Mouse (Mus musculus): ENCODE measurements around the gene Rsph3a. TPM values are rescaled to one million over a fixed set of nuclear protein-coding genes. Genes with fewer than 3 reads are reported as not detected.
A peak's percentile ranks its signal among the peaks of the same experiment; 100 is the strongest.

Gene Rsph3a
- polyA plus RNA-seq, 1 experiment from 2014 or later, result 60.5 TPM

DNA sequence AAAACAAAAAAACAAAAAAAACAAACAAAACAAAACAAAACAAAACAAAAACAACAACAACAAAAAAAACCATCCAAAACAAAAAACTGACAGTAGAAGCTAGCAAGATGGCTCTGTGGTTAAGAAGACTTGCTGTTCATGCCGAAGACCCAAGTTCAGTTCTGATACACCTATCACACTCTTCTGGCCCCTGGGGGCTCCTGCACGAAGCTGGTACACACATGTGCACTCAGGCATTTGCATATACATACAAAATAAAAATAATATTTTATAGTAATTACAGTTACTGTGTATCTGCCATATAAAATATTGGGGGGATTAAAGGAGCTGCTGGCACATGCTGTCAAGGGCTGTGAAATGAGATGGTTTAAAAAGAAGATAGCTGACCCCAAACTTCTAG, 43.9 kb upstream of the Rsph3a start:
- WGBS, result 74% methylated on average over 2 of the region's 2 CpGs
- Histone ChIP-seq H3K4me2 (replicated peaks; ENCODE audit: low read depth, low read length) (no peak overlapping the region), H3K36me3 (ENCODE audit: insufficient read depth, low read length) (no peaks in the 10 kb centered on the region), H3K4me3 (ENCODE audit: low read depth, low read length) (no peak overlapping the region), H3K9ac (replicated peaks; ENCODE audit: low read depth) (no peak overlapping the region), H3K4me1 (ENCODE audit: insufficient read depth, low read depth, low read length) (no peaks in the 10 kb centered on the region), H3K27me3 (replicated peaks; ENCODE audit: insufficient read depth, low read length) (no peaks in the 10 kb centered on the region), H3K27ac (ENCODE audit: low read length) (no peak overlapping the region), H3K9me3 (ENCODE audit: low read length) (no peaks in the 10 kb centered on the region)
- DNase-seq (ENCODE audit: low spot score), result no peak
- no peak for ATAC-seq
- TF ChIP-seq EP300 (IDR thresholded peaks at IDR 0.05), result no peak
- no peak for TF ChIP-seq CTCF (IDR thresholded peaks at IDR 0.05)

- H3K9ac ChIP-seq (replicated peaks; ENCODE audit: low read depth), result no peak overlapping the region
- H3K4me3 ChIP-seq (ENCODE audit: low read depth, low read length), result no peak overlapping the region
- no peaks in the 10 kb centered on the region for H3K9me3 ChIP-seq (ENCODE audit: low read length)
- no peak overlapping the region for H3K4me2 ChIP-seq (replicated peaks; ENCODE audit: low read depth, low read length)
- TF ChIP-seq EP300 (IDR thresholded peaks at IDR 0.05) (no peak), CTCF (IDR thresholded peaks at IDR 0.05) (no peak)
- 66% methylated on average over 3 of the region's 3 CpGs for whole genome bisulfite sequencing
- DNase-seq (ENCODE audit: low spot score), result no peak
- no peaks in the 10 kb centered on the region for H3K36me3 ChIP-seq (ENCODE audit: insufficient read depth, low read length)
- H3K27ac ChIP-seq (ENCODE audit: low read length), result no peak overlapping the region
- ATAC-seq, result no peak
- no peaks in the 10 kb centered on the region for H3K4me1 ChIP-seq (ENCODE audit: insufficient read depth, low read depth, low read length)
- no peaks in the 10 kb centered on the region for H3K27me3 ChIP-seq (replicated peaks; ENCODE audit: insufficient read depth, low read length)
Observed at GRCm38 (mm10) chr17:7902362-7902761, 43.1 kb upstream of the Rsph3a start.

DNA sequence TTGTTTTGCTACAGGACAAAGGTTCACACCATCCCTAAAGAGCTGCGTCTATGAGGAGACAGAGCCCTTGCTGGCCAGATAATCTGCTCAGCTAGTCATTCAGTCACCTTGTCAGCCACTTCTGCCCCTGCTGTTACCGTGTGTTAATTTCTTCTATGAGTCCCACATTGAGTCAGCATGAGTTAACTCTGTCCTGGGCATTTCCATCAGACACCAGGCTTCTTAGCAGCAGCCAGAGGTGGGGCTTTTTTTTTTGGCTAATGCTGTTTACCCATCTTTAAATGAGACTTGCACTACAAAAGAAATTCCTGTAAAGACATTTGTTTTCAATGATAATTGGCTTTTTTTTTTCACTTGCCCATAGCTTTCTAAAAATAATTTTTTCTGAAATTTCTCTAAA, 40.4 kb upstream of the Rsph3a start:
- Histone ChIP-seq H3K27me3 (replicated peaks; ENCODE audit: insufficient read depth, low read length) (no peaks in the 10 kb centered on the region), H3K9me3 (ENCODE audit: low read length) (no peaks in the 10 kb centered on the region), H3K27ac (ENCODE audit: low read length) (no peak overlapping the region), H3K4me1 (ENCODE audit: insufficient read depth, low read depth, low read length) (no peaks in the 10 kb centered on the region), H3K4me3 (ENCODE audit: low read depth, low read length) (no peak overlapping the region), H3K4me2 (replicated peaks; ENCODE audit: low read depth, low read length) (no peak overlapping the region), H3K36me3 (ENCODE audit: insufficient read depth, low read length) (no peaks in the 10 kb centered on the region), H3K9ac (replicated peaks; ENCODE audit: low read depth) (no peak overlapping the region)
- TF ChIP-seq EP300 (IDR thresholded peaks at IDR 0.05), result no peak
- TF ChIP-seq CTCF (IDR thresholded peaks at IDR 0.05), result no peak
- no peak for ATAC-seq
- no peak for DNase-seq (ENCODE audit: low spot score)
- 32% methylated on average over 2 of the region's 2 CpGs for WGBS

DNA sequence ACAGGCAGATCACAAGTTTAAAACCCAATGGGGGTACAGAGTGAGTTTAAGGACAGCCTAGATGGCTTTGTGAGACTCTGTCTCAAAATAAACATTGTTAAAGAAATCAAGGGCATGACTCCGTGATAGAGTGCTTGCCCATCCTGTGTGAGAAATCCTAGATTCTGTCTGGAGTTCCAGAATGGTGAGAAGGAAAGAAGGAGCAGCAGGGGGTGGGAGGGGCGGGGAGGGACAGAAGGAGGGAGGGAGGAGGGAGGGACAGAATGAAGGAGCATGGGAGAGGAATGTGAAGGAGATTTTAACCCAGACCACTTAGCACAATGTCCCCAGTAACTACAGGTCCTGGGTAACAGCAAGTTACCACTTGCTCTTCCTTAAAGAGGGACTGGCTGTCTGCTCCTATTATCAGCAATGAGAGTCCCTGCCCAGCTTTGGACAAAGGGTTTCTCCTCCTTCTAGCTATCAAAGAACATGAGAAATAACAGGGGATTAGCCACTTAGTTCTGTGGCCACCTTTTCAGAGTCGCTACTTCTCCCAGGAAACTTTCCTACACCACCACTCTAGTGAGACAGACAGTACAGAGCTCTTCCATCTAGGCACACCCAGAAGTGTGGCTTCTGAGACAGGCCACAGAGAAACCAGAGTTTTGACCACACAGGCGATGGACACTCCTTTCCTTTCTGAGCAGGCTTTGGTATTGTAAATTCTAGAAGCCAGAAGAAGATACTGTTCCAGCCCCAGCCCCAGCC, 39.3 kb upstream of the Rsph3a start:
- H3K4me3 ChIP-seq (ENCODE audit: low read depth, low read length), result no peak overlapping the region
- H3K27ac ChIP-seq (ENCODE audit: low read length), result no peak overlapping the region
- no peaks in the 10 kb centered on the region for H3K4me1 ChIP-seq (ENCODE audit: insufficient read depth, low read depth, low read length)
- H3K9me3 ChIP-seq (ENCODE audit: low read length), result peaks cover 2% of the 10 kb centered on the region
- no peak overlapping the region for H3K9ac ChIP-seq (replicated peaks; ENCODE audit: low read depth)
- no peak overlapping the region for H3K4me2 ChIP-seq (replicated peaks; ENCODE audit: low read depth, low read length)
- no peak for ATAC-seq
- TF ChIP-seq CTCF (IDR thresholded peaks at IDR 0.05) (no peak), EP300 (IDR thresholded peaks at IDR 0.05) (no peak)
- no peaks in the 10 kb centered on the region for H3K27me3 ChIP-seq (replicated peaks; ENCODE audit: insufficient read depth, low read length)
- H3K36me3 ChIP-seq (ENCODE audit: insufficient read depth, low read length), result no peaks in the 10 kb centered on the region
- WGBS, result 28% methylated on average over 4 of the region's 4 CpGs
- no peak for DNase-seq (ENCODE audit: low spot score)

DNA sequence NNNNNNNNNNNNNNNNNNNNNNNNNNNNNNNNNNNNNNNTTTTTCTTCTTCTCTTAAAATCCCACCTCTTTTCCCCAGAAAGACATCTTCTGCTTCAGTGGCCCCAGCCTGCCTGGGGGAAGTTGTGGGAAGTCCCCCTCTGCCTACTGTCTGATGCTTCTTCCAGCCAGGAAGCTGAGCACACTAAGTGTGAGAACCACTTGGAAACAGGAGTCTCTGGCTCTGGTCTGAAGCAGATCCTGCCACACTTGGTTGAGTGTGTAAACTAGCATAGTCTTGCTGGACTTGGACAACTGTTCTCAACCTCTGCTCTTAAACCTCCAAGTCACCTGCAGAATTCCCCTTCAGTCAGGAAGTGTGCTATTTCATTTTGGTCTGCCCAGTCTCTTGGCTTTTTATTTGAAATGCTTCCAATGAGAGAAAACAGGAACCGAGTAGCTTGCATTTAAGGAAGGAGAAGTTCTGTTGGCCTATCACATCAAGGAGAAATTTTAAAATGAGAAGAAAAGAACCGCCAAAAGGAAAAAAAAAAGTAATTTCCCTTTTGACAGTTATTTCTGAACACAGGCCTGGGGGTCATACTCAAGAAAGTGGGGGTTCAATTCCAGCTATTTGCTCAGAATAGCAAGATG, 30.7 kb upstream of the Rsph3a start:
- Histone ChIP-seq H3K4me1 (ENCODE audit: insufficient read depth, low read depth, low read length) (no peaks in the 10 kb centered on the region), H3K4me3 (ENCODE audit: low read depth, low read length) (no peak overlapping the region), H3K4me2 (replicated peaks; ENCODE audit: low read depth, low read length) (no peak overlapping the region), H3K27me3 (replicated peaks; ENCODE audit: insufficient read depth, low read length) (no peaks in the 10 kb centered on the region), H3K9me3 (ENCODE audit: low read length) (peaks cover 3% of the 10 kb centered on the region), H3K9ac (replicated peaks; ENCODE audit: low read depth) (no peak overlapping the region), H3K27ac (ENCODE audit: low read length) (no peak overlapping the region), H3K36me3 (ENCODE audit: insufficient read depth, low read length) (no peaks in the 10 kb centered on the region)
- ATAC-seq (no peak), DNase-seq (ENCODE audit: low spot score) (peak; percentile 32)
- 57% methylated on average over 2 of the region's 2 CpGs for WGBS
- TF ChIP-seq EP300 (IDR thresholded peaks at IDR 0.05) (no peak), CTCF (IDR thresholded peaks at IDR 0.05) (no peak)

GRCm38 (mm10) chr17:7915791-7916190, 29.6 kb upstream of the Rsph3a start:
- H3K4me2 ChIP-seq (replicated peaks; ENCODE audit: low read depth, low read length), result no peak overlapping the region
- no peak for DNase-seq (ENCODE audit: low spot score)
- H3K9me3 ChIP-seq (ENCODE audit: low read length), result peaks cover 3% of the 10 kb centered on the region
- WGBS, result 68% methylated on average over 9 of the region's 9 CpGs
- no peaks in the 10 kb centered on the region for H3K4me1 ChIP-seq (ENCODE audit: insufficient read depth, low read depth, low read length)
- no peak for TF ChIP-seq EP300 (IDR thresholded peaks at IDR 0.05)
- TF ChIP-seq CTCF (IDR thresholded peaks at IDR 0.05), result no peak
- no peaks in the 10 kb centered on the region for H3K27me3 ChIP-seq (replicated peaks; ENCODE audit: insufficient read depth, low read length)
- no peaks in the 10 kb centered on the region for H3K36me3 ChIP-seq (ENCODE audit: insufficient read depth, low read length)
- no peak overlapping the region for H3K9ac ChIP-seq (replicated peaks; ENCODE audit: low read depth)
- H3K4me3 ChIP-seq (ENCODE audit: low read depth, low read length), result no peak overlapping the region
- no peak for ATAC-seq
- H3K27ac ChIP-seq (ENCODE audit: low read length), result no peak overlapping the region
